Mouse (Mus musculus): ENCODE results near the gene Gpc4.

Gpc4 gene

DNA sequence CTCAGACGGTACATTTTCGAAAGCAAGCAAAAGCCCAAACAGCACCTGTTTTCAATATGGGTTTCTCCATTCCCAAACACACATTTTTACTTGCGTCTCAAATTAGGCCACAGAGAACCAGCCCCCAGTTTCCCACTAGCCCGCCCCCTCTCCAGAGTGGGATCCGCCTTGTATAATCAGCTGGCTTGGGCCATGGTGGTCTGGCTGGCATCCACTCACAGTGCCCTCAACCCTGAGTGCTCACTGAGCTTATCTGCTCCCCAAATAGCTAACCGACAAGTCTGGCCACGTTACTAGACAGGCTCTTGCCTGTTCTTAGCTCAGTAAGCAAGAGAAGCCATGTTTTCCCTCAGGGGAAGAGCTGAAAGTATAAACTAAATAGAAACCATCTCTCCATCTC lies 134.9 kb downstream of the Gpc4 start:
- DNase-seq (ENCODE audit: low read depth, low spot score), result no peak

DNA sequence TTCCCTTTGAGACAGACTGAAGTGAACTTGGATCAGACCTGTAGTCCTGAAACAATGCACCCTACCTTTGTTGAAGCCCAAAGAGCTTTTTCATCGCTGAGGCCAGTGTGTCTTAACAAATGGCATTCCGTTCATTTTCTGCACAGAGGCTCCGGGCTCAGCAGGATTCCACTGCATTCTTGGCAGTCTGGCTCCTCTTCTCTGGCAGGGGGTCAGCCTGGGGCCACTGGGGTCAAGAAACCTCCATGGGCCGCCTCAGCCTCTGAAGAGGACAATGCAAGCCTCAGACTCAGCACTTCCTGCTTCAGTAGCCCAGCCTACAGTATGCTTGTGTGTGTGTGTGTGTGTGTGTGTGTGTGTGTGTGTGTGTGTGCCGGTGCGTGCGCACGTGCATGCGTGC lies 147.4 kb downstream of the Gpc4 start:
- no peak for DNase-seq (ENCODE audit: low read depth, low spot score)
